Mouse (Mus musculus): ENCODE measurements around the gene Fgf7. TPM values are rescaled to one million over a fixed set of nuclear protein-coding genes. Genes with fewer than 3 reads are reported as not detected.

Gene Fgf7
- polyA plus RNA-seq, 1 experiment from 2014 or later: 0.21 TPM

DNA sequence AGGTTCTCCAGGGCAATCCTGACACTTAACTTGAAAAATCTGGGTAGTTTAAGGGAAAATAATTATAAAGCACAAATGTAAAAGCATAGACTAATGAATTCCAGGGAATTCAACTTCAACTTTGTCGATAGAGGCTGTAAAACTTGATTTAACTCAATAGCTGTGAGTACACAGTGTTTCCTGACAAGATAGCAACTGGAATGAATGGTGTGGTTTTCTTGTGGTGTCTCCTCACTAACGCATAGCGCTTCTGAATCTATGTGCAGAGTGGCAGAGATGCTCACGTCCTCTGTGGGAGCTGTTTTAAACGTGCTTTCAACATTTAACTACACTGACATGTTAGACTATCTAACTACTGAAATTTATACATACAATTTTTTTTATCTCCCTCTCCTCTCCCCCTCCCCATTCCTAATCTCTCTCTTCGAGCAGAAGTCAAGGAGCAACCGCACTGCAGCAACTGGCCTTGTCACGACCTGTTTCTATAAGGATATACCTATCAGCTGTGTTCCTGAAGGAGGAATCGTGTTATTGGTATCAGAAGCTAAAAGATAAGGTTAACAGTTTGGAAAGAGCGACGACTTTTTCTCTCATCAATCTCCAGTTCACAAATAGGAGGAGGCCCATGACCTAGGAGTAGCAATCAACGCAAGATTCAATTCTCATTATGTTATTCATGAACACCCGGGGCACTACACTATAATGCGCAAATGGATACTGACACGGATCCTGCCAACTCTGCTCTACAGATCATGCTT lies 734 bp downstream of the Fgf7 start:
- Histone ChIP-seq H3K36me3 (ENCODE audit: control insufficient read depth, insufficient read depth, low read length) (no peaks in the 10 kb centered on the region), H3K4me1 (replicated peaks; ENCODE audit: control insufficient read depth, insufficient read depth, low read length) (no peaks in the 10 kb centered on the region), H3K4me3 (ENCODE audit: low read depth, low read length) (no peak overlapping the region), H3K9ac (ENCODE audit: low read depth, low read length) (no peak overlapping the region), H3K4me2 (no peak overlapping the region), H3K27me3 (replicated peaks; ENCODE audit: control insufficient read depth, insufficient read depth, low read length) (no peaks in the 10 kb centered on the region), H3K9me3 (ENCODE audit: control insufficient read depth, low read length) (no peaks in the 10 kb centered on the region), H3K27ac (ENCODE audit: low read depth, low read length) (no peak overlapping the region)
- ATAC-seq (replicated peaks; ENCODE audit: low FRiP score) (no peak), DNase-seq (ENCODE audit: low spot score) (no peak)
- 63% methylated on average over 15 of the region's 15 CpGs for WGBS

- Histone ChIP-seq H3K4me2 (no peak overlapping the region), H3K9ac (ENCODE audit: low read depth, low read length) (no peak overlapping the region), H3K27me3 (replicated peaks; ENCODE audit: control insufficient read depth, insufficient read depth, low read length) (no peaks in the 10 kb centered on the region), H3K27ac (ENCODE audit: low read depth, low read length) (no peak overlapping the region), H3K9me3 (ENCODE audit: control insufficient read depth, low read length) (no peaks in the 10 kb centered on the region), H3K4me3 (ENCODE audit: low read depth, low read length) (no peak overlapping the region), H3K4me1 (replicated peaks; ENCODE audit: control insufficient read depth, insufficient read depth, low read length) (no peaks in the 10 kb centered on the region), H3K36me3 (ENCODE audit: control insufficient read depth, insufficient read depth, low read length) (no peaks in the 10 kb centered on the region)
- no peak for DNase-seq (ENCODE audit: low spot score)
- 82% methylated on average over 4 of the region's 4 CpGs for WGBS
- no peak for ATAC-seq (replicated peaks; ENCODE audit: low FRiP score)
Measured at GRCm38 (mm10) chr2:126036121-126036520, 1.7 kb downstream of the Fgf7 start.

- no peak for DNase-seq (ENCODE audit: low spot score)
- Histone ChIP-seq H3K27me3 (replicated peaks; ENCODE audit: control insufficient read depth, insufficient read depth, low read length) (no peaks in the 10 kb centered on the region), H3K9ac (ENCODE audit: low read depth, low read length) (no peak overlapping the region), H3K27ac (ENCODE audit: low read depth, low read length) (no peak overlapping the region), H3K9me3 (ENCODE audit: control insufficient read depth, low read length) (no peaks in the 10 kb centered on the region), H3K36me3 (ENCODE audit: control insufficient read depth, insufficient read depth, low read length) (no peaks in the 10 kb centered on the region), H3K4me3 (ENCODE audit: low read depth, low read length) (no peak overlapping the region), H3K4me2 (no peak overlapping the region), H3K4me1 (replicated peaks; ENCODE audit: control insufficient read depth, insufficient read depth, low read length) (no peaks in the 10 kb centered on the region)
- 82% methylated on average over 7 of the region's 7 CpGs for WGBS
- ATAC-seq (replicated peaks; ENCODE audit: low FRiP score): no peak
Measured at GRCm38 (mm10) chr2:126038221-126039000, 4.0 kb downstream of the Fgf7 start.

- H3K9ac ChIP-seq (ENCODE audit: low read depth, low read length): no peak overlapping the region
- no peak for ATAC-seq (replicated peaks; ENCODE audit: low FRiP score)
- H3K27me3 ChIP-seq (replicated peaks; ENCODE audit: control insufficient read depth, insufficient read depth, low read length): no peaks in the 10 kb centered on the region
- H3K4me2 ChIP-seq: no peak overlapping the region
- no peaks in the 10 kb centered on the region for H3K36me3 ChIP-seq (ENCODE audit: control insufficient read depth, insufficient read depth, low read length)
- no peaks in the 10 kb centered on the region for H3K4me1 ChIP-seq (replicated peaks; ENCODE audit: control insufficient read depth, insufficient read depth, low read length)
- H3K4me3 ChIP-seq (ENCODE audit: low read depth, low read length): no peak overlapping the region
- no peaks in the 10 kb centered on the region for H3K9me3 ChIP-seq (ENCODE audit: control insufficient read depth, low read length)
- DNase-seq (ENCODE audit: low spot score): no peak
- WGBS: 76% methylated on average over 4 of the region's 4 CpGs
- no peak overlapping the region for H3K27ac ChIP-seq (ENCODE audit: low read depth, low read length)
Measured at GRCm38 (mm10) chr2:126039414-126039891, 5.0 kb downstream of the Fgf7 start.

DNA sequence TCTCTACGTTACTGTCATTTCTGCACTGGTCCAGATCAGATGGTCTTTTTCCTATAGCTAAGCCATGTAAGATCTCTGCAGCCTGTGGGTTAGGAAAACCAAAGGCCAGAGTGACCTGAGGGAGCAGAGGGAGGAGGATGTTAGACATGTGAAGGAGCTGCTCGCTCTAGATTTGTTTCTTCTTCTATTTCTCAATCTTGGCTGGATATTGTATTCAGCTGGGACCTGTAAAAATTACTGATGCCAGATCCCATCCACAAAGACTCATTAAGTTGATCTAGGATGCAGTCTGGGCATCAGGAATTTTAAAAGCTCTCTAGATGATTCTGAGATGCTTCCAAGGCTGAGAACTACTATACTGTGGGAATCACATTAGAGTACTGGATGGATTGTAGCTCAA lies 6.2 kb downstream of the Fgf7 start:
- WGBS: 76% methylated on average over 2 of the region's 2 CpGs
- no peak overlapping the region for H3K4me3 ChIP-seq (ENCODE audit: low read depth, low read length)
- DNase-seq (ENCODE audit: low spot score) (no peak), ATAC-seq (replicated peaks; ENCODE audit: low FRiP score) (no peak)
- H3K27ac ChIP-seq (ENCODE audit: low read depth, low read length): no peak overlapping the region
- H3K27me3 ChIP-seq (replicated peaks; ENCODE audit: control insufficient read depth, insufficient read depth, low read length): no peaks in the 10 kb centered on the region
- no peaks in the 10 kb centered on the region for H3K9me3 ChIP-seq (ENCODE audit: control insufficient read depth, low read length)
- no peaks in the 10 kb centered on the region for H3K4me1 ChIP-seq (replicated peaks; ENCODE audit: control insufficient read depth, insufficient read depth, low read length)
- no peak overlapping the region for H3K9ac ChIP-seq (ENCODE audit: low read depth, low read length)
- no peaks in the 10 kb centered on the region for H3K36me3 ChIP-seq (ENCODE audit: control insufficient read depth, insufficient read depth, low read length)
- no peak overlapping the region for H3K4me2 ChIP-seq

DNA sequence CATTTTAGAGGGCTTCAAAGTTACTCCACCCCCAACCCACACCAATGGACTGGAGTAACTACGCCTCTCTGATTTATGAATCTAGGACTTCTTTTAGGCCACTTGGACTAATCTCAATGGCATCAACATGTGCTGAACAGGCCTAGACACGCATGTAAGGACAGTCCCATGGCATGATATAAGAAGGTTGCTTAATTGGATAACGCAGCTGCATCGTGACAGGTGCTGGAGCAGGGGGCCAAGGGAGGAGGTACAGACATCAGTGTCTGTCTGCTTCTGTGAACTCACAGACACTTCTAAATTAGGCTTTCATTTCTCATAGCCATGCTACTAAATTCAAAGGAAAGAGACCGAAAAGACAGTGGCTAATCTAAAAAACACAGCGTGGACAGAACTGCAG lies 6.8 kb downstream of the Fgf7 start:
- 78% methylated on average over 6 of the region's 6 CpGs for WGBS
- Histone ChIP-seq H3K36me3 (ENCODE audit: control insufficient read depth, insufficient read depth, low read length) (no peaks in the 10 kb centered on the region), H3K4me2 (no peak overlapping the region), H3K4me3 (ENCODE audit: low read depth, low read length) (no peak overlapping the region), H3K27ac (ENCODE audit: low read depth, low read length) (no peak overlapping the region), H3K9me3 (ENCODE audit: control insufficient read depth, low read length) (no peaks in the 10 kb centered on the region), H3K4me1 (replicated peaks; ENCODE audit: control insufficient read depth, insufficient read depth, low read length) (no peaks in the 10 kb centered on the region), H3K9ac (ENCODE audit: low read depth, low read length) (no peak overlapping the region), H3K27me3 (replicated peaks; ENCODE audit: control insufficient read depth, insufficient read depth, low read length) (no peaks in the 10 kb centered on the region)
- DNase-seq (ENCODE audit: low spot score): no peak
- no peak for ATAC-seq (replicated peaks; ENCODE audit: low FRiP score)

DNA sequence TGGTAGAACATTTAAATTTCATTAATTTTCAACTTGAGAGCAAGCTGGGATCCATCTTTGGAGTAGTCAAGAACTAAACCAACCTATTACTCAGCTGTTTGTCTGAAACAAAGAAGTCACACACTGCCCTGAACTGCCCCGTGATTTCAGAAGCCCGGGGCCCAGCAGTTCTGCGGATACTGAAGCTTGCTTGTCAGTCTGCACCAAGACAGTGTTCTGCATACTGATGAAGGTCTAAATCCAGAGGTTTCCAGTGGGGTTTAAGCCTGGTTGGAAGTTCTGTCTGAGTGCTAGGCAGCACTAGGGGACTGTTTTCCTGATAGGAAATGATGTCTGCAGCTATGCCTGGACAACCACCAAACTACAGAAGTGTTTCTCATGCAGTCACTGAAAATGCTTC lies 8.2 kb downstream of the Fgf7 start:
- Histone ChIP-seq H3K4me3 (ENCODE audit: low read depth, low read length) (no peak overlapping the region), H3K9me3 (ENCODE audit: control insufficient read depth, low read length) (no peaks in the 10 kb centered on the region), H3K27ac (ENCODE audit: low read depth, low read length) (no peak overlapping the region), H3K4me1 (replicated peaks; ENCODE audit: control insufficient read depth, insufficient read depth, low read length) (no peaks in the 10 kb centered on the region), H3K36me3 (ENCODE audit: control insufficient read depth, insufficient read depth, low read length) (no peaks in the 10 kb centered on the region), H3K9ac (ENCODE audit: low read depth, low read length) (no peak overlapping the region), H3K27me3 (replicated peaks; ENCODE audit: control insufficient read depth, insufficient read depth, low read length) (no peaks in the 10 kb centered on the region), H3K4me2 (no peak overlapping the region)
- 79% methylated on average over 3 of the region's 3 CpGs for WGBS
- no peak for DNase-seq (ENCODE audit: low spot score)
- no peak for ATAC-seq (replicated peaks; ENCODE audit: low FRiP score)

- 84% methylated on average over 5 of the region's 5 CpGs for WGBS
- no peak for ATAC-seq (replicated peaks; ENCODE audit: low FRiP score)
Measured at GRCm38 (mm10) chr2:126045621-126046020, 11.2 kb downstream of the Fgf7 start.

More at GRCm38 (mm10) chr2:126045621-126046020, 11.2 kb downstream of the Fgf7 start:
- Histone ChIP-seq H3K27ac (ENCODE audit: low read depth, low read length) (no peak overlapping the region), H3K27me3 (replicated peaks; ENCODE audit: control insufficient read depth, insufficient read depth, low read length) (no peaks in the 10 kb centered on the region), H3K4me3 (ENCODE audit: low read depth, low read length) (no peak overlapping the region), H3K9me3 (ENCODE audit: control insufficient read depth, low read length) (no peaks in the 10 kb centered on the region), H3K4me1 (replicated peaks; ENCODE audit: control insufficient read depth, insufficient read depth, low read length) (no peaks in the 10 kb centered on the region), H3K4me2 (no peak overlapping the region), H3K9ac (ENCODE audit: low read depth, low read length) (no peak overlapping the region), H3K36me3 (ENCODE audit: control insufficient read depth, insufficient read depth, low read length) (no peaks in the 10 kb centered on the region)
- DNase-seq (ENCODE audit: low spot score): no peak

All from liver, embryonic 11.5 days (tissue).